Mouse (Mus musculus) forebrain, postnatal 0 days (tissue): ENCODE measurements around the gene Colq. TPM values are rescaled to one million over a fixed set of nuclear protein-coding genes. Genes with fewer than 3 reads are reported as not detected.

Source experiments
- ATAC-seq: fragments of 200-750 bp; cut with Nextera tagmentation; 2 replicates; pipeline ENCODE4 v1.8.0; 2017; ENCODE audit warnings: mild to moderate bottlenecking, moderate library complexity
- DNase-seq: peaks from one replicate; pipeline ENCODE4 v3.0.0-alpha.2; 2015
- H3K27ac ChIP-seq: fragments of 300-500 bp; sonication (generic); 2 replicates; pipeline ENCODE4 v1.5.1; 2014; ENCODE audit warnings: low read depth, mild to moderate bottlenecking, antibody characterized with exemption, low read length, moderate library complexity, mixed read lengths
- H3K27me3 ChIP-seq: fragments of 300-500 bp; sonication (generic); 2 replicates; pipeline ENCODE4 v1.6.1; 2014; ENCODE audit warnings: mild to moderate bottlenecking, low read length, mixed read lengths; ENCODE audit not compliant: insufficient read depth
- H3K36me3 ChIP-seq: fragments of 300-500 bp; sonication (generic); 2 replicates; pipeline ENCODE4 v1.6.1; 2014; ENCODE audit warnings: mild to moderate bottlenecking, moderate library complexity; ENCODE audit not compliant: insufficient read depth
- H3K4me1 ChIP-seq: fragments of 300-500 bp; sonication (generic); 2 replicates; pipeline ENCODE4 v1.6.1; 2014; ENCODE audit warnings: antibody characterized with exemption; ENCODE audit not compliant: insufficient read depth
- H3K4me2 ChIP-seq: fragments of 300-500 bp; sonication (generic); 2 replicates; pipeline ENCODE4 v1.6.1; 2014; ENCODE audit warnings: low read depth, mild to moderate bottlenecking, moderate library complexity
- H3K4me3 ChIP-seq: fragments of 300-500 bp; sonication (generic); 2 replicates; pipeline ENCODE4 v1.5.1; 2014; ENCODE audit warnings: low read depth, low read length, mixed read lengths
- H3K9ac ChIP-seq: fragments of 300-500 bp; sonication (generic); 2 replicates; pipeline ENCODE4 v1.6.1; 2014; ENCODE audit warnings: mild to moderate bottlenecking
- H3K9me3 ChIP-seq: fragments of 300-500 bp; sonication (generic); 2 replicates; pipeline ENCODE4 v1.6.1; 2016; ENCODE audit warnings: low read length
- CTCF ChIP-seq: sonication (generic); IDR thresholded peaks from 2 replicates; pipeline ENCODE4 v1.5.1; 2016; ENCODE audit warnings: antibody characterized with exemption, control low read depth, low read depth
- WGBS: fragments of 180-500 bp; shearing (Covaris S2); extraction: QIAGEN DNeasy Blood & Tissue Kit; methylation state at CpG from one replicate; pipeline ENCODE4 v1.1.7; 2014; 5-methylcytosine and 5-hydroxymethylcytosine counted together
- polyA plus RNA-seq: library from polyadenylated mRNA; unstranded; fragments of >200 nt; fragmentation: Nextera tagmentation; extraction: Ambion mirVana; gene quantifications from 2 replicates; pipeline ENCODE4 v1.2.1, GENCODE M21; 2015
- total RNA-seq: library from RNA; depleted of rRNA; stranded (reverse); fragments of >200 nt; gene quantifications from 2 replicates; pipeline ENCODE4 v1.2.3, GENCODE M21; 2014

The Colq gene
- total and polyA plus RNA-seq, 2 experiments from 2014 or later: 0.13 to 0.43 TPM

GRCm38 (mm10) chr14:31574903-31575665 is 16.1 kb downstream of the Colq start:
- Histone ChIP-seq H3K36me3 (no peaks in the 10 kb centered on the region), H3K9ac (no peak overlapping the region), H3K27ac (no peak overlapping the region), H3K4me3 (no peak overlapping the region), H3K4me2 (no peak overlapping the region), H3K4me1 (no peaks in the 10 kb centered on the region), H3K27me3 (no peaks in the 10 kb centered on the region), H3K9me3 (no peaks in the 10 kb centered on the region)
- WGBS: 93% methylated on average over 18 of the region's 18 CpGs
- no peak for DNase-seq
- TF ChIP-seq CTCF: no peak
- ATAC-seq: no peak

GRCm38 (mm10) chr14:31572561-31573175 is 18.5 kb downstream of the Colq start:
- Histone ChIP-seq H3K4me3 (no peak overlapping the region), H3K9me3 (no peaks in the 10 kb centered on the region), H3K27ac (no peak overlapping the region), H3K9ac (no peak overlapping the region), H3K27me3 (no peaks in the 10 kb centered on the region), H3K36me3 (no peaks in the 10 kb centered on the region), H3K4me2 (no peak overlapping the region), H3K4me1 (no peaks in the 10 kb centered on the region)
- no peak for TF ChIP-seq CTCF
- DNase-seq (peak; percentile 12), ATAC-seq (0 out of 2 replicates have a peak, but pooled peaks have one; percentile 18)
- WGBS: 75% methylated on average over 9 of the region's 9 CpGs

DNA sequence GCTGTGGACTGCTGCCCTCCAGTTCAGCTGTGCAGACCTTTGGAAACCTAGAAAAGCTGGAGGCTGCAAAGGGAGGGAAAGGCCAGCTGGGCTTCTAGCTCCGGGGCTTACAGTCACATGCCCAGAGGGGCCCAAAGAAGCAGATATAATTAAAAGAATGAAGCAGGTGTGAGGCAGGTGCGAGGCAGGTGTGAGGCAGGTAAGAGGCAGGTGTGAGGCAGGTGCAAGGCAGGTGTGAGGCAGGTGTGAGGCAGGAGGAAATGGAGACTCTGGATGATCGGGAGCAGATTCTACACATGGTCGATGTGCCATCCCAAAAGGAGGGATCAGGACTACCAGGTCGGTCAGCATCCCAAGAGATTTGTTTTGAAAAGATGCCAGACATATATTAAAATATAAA is 19.7 kb downstream of the Colq start:
- Histone ChIP-seq H3K4me2 (no peak overlapping the region), H3K9ac (no peak overlapping the region), H3K9me3 (no peaks in the 10 kb centered on the region), H3K27ac (no peak overlapping the region), H3K4me1 (no peaks in the 10 kb centered on the region), H3K36me3 (no peaks in the 10 kb centered on the region), H3K4me3 (no peak overlapping the region), H3K27me3 (no peaks in the 10 kb centered on the region)
- WGBS: 87% methylated on average over 5 of the region's 5 CpGs
- no peak for DNase-seq
- no peak for TF ChIP-seq CTCF
- ATAC-seq: no peak

DNA sequence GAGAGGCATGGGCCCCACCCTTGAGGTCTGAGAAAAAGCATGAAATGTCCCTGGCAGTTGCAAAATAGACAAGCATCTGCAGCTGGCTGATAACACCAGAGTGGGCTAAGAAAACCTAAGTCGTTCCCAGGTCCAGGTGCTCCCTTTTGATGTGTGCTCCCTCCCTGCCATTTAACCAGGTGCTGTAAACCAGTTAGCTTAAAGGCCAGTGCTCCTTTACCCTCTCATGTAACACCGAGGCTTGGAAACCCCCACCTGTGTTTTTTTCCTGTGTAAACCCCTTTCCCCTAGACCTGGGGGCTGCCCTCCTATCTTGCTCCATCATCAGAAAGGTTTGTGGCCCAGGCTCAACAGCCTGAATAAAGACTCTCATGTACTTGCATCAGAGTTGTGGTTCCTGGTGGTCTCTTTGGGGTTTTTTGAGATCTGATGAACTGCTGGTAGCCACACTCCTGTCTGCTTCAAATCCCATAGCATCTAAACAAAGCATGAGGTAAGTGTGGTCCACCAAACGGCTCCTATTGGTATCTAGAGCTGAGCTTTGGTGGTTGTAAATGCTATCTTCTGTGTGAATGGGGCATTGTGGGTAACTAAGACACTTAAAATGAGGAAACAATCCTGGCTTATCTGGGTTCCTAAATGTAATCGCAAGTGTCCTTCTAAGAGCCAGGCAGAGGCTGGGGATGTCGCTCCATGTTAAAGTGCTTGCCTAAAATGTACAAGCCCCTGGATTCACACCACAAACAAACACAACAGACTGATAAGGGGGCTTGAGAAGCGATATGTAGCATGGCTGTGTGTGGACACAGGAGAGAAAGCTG is 20.8 kb downstream of the Colq start:
- no peak for DNase-seq
- H3K9me3 ChIP-seq: no peaks in the 10 kb centered on the region
- H3K4me3 ChIP-seq: no peak overlapping the region
- no peak for ATAC-seq
- H3K36me3 ChIP-seq: no peaks in the 10 kb centered on the region
- H3K27me3 ChIP-seq: no peaks in the 10 kb centered on the region
- no peak overlapping the region for H3K27ac ChIP-seq
- no peak overlapping the region for H3K9ac ChIP-seq
- H3K4me2 ChIP-seq: no peak overlapping the region
- WGBS: 88% methylated on average over 6 of the region's 6 CpGs
- H3K4me1 ChIP-seq: no peaks in the 10 kb centered on the region
- no peak for TF ChIP-seq CTCF

DNA sequence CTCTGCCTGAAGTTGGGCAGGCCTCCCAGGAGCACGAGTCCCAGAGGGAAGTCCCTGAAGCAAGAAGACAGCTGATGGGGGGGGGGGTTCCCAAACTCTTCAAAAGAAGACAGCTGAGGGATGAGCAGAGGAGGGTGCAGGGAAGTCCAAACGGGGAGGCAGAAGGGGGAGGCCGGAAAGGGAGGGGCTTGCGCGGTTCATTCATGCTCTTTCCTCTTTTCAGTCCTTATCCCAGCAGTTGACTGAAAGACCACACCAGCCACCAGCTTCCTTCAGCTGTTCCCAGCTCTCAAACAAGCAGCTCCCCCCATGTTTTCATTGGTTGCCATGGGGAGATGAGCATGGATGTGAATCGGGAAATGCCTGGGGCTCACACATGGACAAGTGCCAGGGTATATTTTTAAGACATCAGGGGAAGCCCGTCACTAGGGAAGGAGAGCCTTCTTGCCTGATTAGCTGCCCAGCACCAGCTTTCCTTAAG is 22.0 kb downstream of the Colq start:
- Histone ChIP-seq H3K9me3 (no peaks in the 10 kb centered on the region), H3K4me2 (no peak overlapping the region), H3K36me3 (no peaks in the 10 kb centered on the region), H3K27me3 (no peaks in the 10 kb centered on the region), H3K9ac (no peak overlapping the region), H3K27ac (no peak overlapping the region), H3K4me3 (no peak overlapping the region), H3K4me1 (no peaks in the 10 kb centered on the region)
- ATAC-seq (peak; percentile 53), DNase-seq (peak; percentile 32)
- no peak for TF ChIP-seq CTCF
- 53% methylated on average over 7 of the region's 7 CpGs for WGBS

DNA sequence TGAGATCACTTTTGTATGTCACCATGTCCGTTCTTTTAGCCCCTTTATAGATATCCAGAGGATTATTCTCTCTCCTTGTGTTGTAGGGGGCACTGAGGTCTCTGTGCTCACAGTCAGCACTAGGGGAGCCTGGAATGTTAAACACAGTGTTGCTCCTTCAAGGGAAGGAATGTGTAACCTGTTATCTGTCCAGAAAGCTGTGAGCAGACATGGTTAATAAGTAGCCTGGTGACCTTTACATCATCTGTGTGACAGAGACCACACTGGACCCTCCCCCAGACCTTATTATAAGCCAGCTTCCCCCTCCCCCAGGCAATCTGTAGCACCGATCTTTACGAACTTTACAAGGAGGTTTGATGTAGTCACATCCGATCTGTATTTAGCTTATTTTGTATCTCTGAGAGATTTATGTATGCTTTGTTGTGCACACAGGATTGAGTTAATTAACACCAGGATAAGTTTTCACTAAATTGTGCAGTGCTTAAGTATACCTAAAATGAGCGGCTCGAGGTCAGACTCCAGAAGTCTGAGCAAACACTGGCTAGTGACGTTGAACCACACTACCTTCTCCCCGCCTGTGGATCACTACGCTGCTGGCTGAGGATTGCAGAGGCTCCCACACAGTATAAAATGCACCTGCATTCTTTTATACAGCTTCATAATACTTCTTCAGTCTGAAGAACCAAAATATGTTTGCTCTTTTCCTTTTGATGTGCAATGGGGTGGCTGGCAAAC is 25.5 kb downstream of the Colq start:
- no peak overlapping the region for H3K4me2 ChIP-seq
- H3K27me3 ChIP-seq: no peaks in the 10 kb centered on the region
- no peak for ATAC-seq
- no peak for TF ChIP-seq CTCF
- H3K4me3 ChIP-seq: no peak overlapping the region
- no peaks in the 10 kb centered on the region for H3K36me3 ChIP-seq
- no peak overlapping the region for H3K27ac ChIP-seq
- H3K9me3 ChIP-seq: no peaks in the 10 kb centered on the region
- H3K9ac ChIP-seq: no peak overlapping the region
- no peak for DNase-seq
- H3K4me1 ChIP-seq: no peaks in the 10 kb centered on the region
- 69% methylated on average over 9 of the region's 9 CpGs for WGBS
